Mouse (Mus musculus): Measurements from ENCODE around the gene Gm11042. TPM values are rescaled to one million over a fixed set of nuclear protein-coding genes. Genes with fewer than 3 reads are reported as not detected.

Gene Gm11042
- polyA plus RNA-seq, 1 experiment from 2014 or later = not detected

- Histone ChIP-seq H3K36me3 (ENCODE audit: insufficient read depth, low read length) (no peaks in the 10 kb centered on the region), H3K4me2 (replicated peaks; ENCODE audit: low read depth, low read length) (no peak overlapping the region), H3K27me3 (replicated peaks; ENCODE audit: insufficient read depth, low read length) (peaks cover 19% of the 10 kb centered on the region), H3K4me1 (ENCODE audit: insufficient read depth, low read depth, low read length) (no peaks in the 10 kb centered on the region; the same call in 1 of the 2 replicates), H3K4me3 (ENCODE audit: low read depth, low read length) (no peak overlapping the region), H3K9me3 (ENCODE audit: low read length) (no peaks in the 10 kb centered on the region), H3K9ac (replicated peaks; ENCODE audit: low read depth) (no peak overlapping the region), H3K27ac (ENCODE audit: low read length) (no peak overlapping the region)
- TF ChIP-seq EP300 (IDR thresholded peaks at IDR 0.05) = no peak
- TF ChIP-seq CTCF (IDR thresholded peaks at IDR 0.05) = no peak
- no peak for DNase-seq (ENCODE audit: low spot score)
- 57% methylated on average over 4 of the region's 4 CpGs for WGBS
- ATAC-seq = no peak
Observed at GRCm38 (mm10) chr12:74281403-74281802, 34.8 kb downstream of the Gm11042 start.

- H3K36me3 ChIP-seq (ENCODE audit: insufficient read depth, low read length) = no peaks in the 10 kb centered on the region
- no peak overlapping the region for H3K27ac ChIP-seq (ENCODE audit: low read length)
- no peak for TF ChIP-seq EP300 (IDR thresholded peaks at IDR 0.05)
- TF ChIP-seq CTCF (IDR thresholded peaks at IDR 0.05) = no peak
- H3K9me3 ChIP-seq (ENCODE audit: low read length) = no peaks in the 10 kb centered on the region
- no peak for ATAC-seq
- 63% methylated on average over 5 of the region's 5 CpGs for WGBS
- no peak overlapping the region for H3K4me2 ChIP-seq (replicated peaks; ENCODE audit: low read depth, low read length)
- H3K27me3 ChIP-seq (replicated peaks; ENCODE audit: insufficient read depth, low read length) = no peaks in the 10 kb centered on the region
- DNase-seq (ENCODE audit: low spot score) = no peak
- H3K4me3 ChIP-seq (ENCODE audit: low read depth, low read length) = no peak overlapping the region
- no peaks in the 10 kb centered on the region for H3K4me1 ChIP-seq (ENCODE audit: insufficient read depth, low read depth, low read length)
- no peak overlapping the region for H3K9ac ChIP-seq (replicated peaks; ENCODE audit: low read depth)
Observed at GRCm38 (mm10) chr12:74277265-74277664, 38.9 kb downstream of the Gm11042 start.

DNA sequence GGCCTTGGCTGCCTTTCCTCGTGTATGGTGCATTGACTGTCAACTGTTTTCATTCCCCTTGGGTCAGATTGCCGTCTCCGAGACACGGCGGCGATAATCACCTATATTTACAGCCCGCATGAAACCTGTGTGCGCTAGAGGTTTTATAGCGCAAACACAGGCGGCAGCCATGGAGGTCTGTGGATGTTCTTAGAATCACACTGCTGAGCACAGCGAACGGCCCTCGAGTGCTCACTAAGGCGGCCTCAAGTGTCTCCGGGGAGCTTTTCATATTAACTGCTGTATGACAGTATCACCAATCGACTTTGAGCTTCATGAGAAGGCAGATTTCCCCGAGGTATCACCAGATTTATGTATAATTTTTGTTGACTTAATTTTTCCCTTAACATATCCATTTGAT, 43.6 kb downstream of the Gm11042 start:
- Histone ChIP-seq H3K4me3 (ENCODE audit: low read depth, low read length) (no peak overlapping the region), H3K36me3 (ENCODE audit: insufficient read depth, low read length) (no peaks in the 10 kb centered on the region), H3K9me3 (ENCODE audit: low read length) (no peaks in the 10 kb centered on the region), H3K9ac (replicated peaks; ENCODE audit: low read depth) (no peak overlapping the region), H3K4me1 (ENCODE audit: insufficient read depth, low read depth, low read length) (no peaks in the 10 kb centered on the region), H3K27me3 (replicated peaks; ENCODE audit: insufficient read depth, low read length) (no peaks in the 10 kb centered on the region), H3K27ac (ENCODE audit: low read length) (no peak overlapping the region), H3K4me2 (replicated peaks; ENCODE audit: low read depth, low read length) (no peak overlapping the region)
- TF ChIP-seq CTCF (IDR thresholded peaks at IDR 0.05) (no peak), EP300 (IDR thresholded peaks at IDR 0.05) (no peak)
- ATAC-seq (no peak), DNase-seq (ENCODE audit: low spot score) (no peak)
- 87% methylated on average over 17 of the region's 17 CpGs for WGBS

DNA sequence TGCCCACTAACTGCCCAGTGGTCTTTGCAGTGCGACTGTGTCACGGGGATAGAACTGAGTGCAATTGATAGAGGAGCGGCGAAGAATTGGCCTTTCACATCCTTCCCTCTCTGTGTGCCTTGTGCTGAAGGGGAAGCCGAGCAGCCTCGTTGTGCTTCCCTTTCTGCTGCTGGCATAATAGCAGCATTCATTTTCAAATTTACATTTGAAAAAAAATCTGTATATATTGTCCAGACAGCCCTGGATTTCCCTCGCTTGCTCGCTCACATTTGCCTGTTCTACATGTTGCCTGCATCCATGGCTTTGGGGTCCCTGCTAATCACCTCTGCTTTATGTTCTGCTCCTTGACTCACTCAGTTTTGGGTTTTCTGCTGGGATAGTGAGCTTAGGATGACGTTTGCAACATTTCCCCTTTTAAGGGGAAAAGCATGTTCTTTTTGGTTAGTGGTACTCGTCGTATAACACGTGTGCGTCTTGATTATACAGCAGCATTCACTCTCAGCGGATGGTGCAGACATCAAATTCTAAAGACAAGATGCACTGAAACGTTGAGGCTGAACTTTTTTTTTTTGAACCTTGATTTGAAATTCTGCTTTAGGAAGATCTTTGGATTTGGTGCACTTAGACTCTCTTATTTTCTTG, 47.4 kb downstream of the Gm11042 start:
- no peak for TF ChIP-seq CTCF (IDR thresholded peaks at IDR 0.05)
- no peak for TF ChIP-seq EP300 (IDR thresholded peaks at IDR 0.05)
- Histone ChIP-seq H3K36me3 (ENCODE audit: insufficient read depth, low read length) (no peaks in the 10 kb centered on the region), H3K27ac (ENCODE audit: low read length) (no peak overlapping the region), H3K27me3 (replicated peaks; ENCODE audit: insufficient read depth, low read length) (no peaks in the 10 kb centered on the region), H3K4me1 (ENCODE audit: insufficient read depth, low read depth, low read length) (no peaks in the 10 kb centered on the region), H3K9ac (replicated peaks; ENCODE audit: low read depth) (no peak overlapping the region), H3K4me3 (ENCODE audit: low read depth, low read length) (no peak overlapping the region), H3K4me2 (replicated peaks; ENCODE audit: low read depth, low read length) (no peak overlapping the region), H3K9me3 (ENCODE audit: low read length) (no peaks in the 10 kb centered on the region)
- ATAC-seq = no peak
- 79% methylated on average over 15 of the region's 15 CpGs for WGBS
- no peak for DNase-seq (ENCODE audit: low spot score)

- H3K27me3 ChIP-seq (replicated peaks; ENCODE audit: insufficient read depth, low read length) = no peaks in the 10 kb centered on the region
- H3K4me3 ChIP-seq (ENCODE audit: low read depth, low read length) = no peak overlapping the region
- H3K4me1 ChIP-seq (ENCODE audit: insufficient read depth, low read depth, low read length) = no peaks in the 10 kb centered on the region
- no peak for TF ChIP-seq EP300 (IDR thresholded peaks at IDR 0.05)
- TF ChIP-seq CTCF (IDR thresholded peaks at IDR 0.05) = no peak
- H3K9ac ChIP-seq (replicated peaks; ENCODE audit: low read depth) = no peak overlapping the region
- 91% methylated on average over 4 of the region's 4 CpGs for WGBS
- no peaks in the 10 kb centered on the region for H3K36me3 ChIP-seq (ENCODE audit: insufficient read depth, low read length)
- no peak overlapping the region for H3K27ac ChIP-seq (ENCODE audit: low read length)
- no peak overlapping the region for H3K4me2 ChIP-seq (replicated peaks; ENCODE audit: low read depth, low read length)
- no peaks in the 10 kb centered on the region for H3K9me3 ChIP-seq (ENCODE audit: low read length)
- DNase-seq (ENCODE audit: low spot score) (no peak), ATAC-seq (no peak)
Observed at GRCm38 (mm10) chr12:74267049-74267448, 49.1 kb downstream of the Gm11042 start.
